Mouse (Mus musculus) embryonic fibroblast, embryonic 13.5 days (primary cell): ENCODE data around the gene Lig1.

Source experiments
- CTCF ChIP-seq: IDR thresholded peaks from 2 replicates; pipeline ENCODE4 v1.5.1; 2011; ENCODE audit warnings: mild to moderate bottlenecking, control low read depth, low read length, moderate library complexity, borderline replicate concordance; ENCODE audit not compliant: insufficient read depth
- POLR2A ChIP-seq: IDR thresholded peaks from 2 replicates; pipeline ENCODE4 v1.6.1; 2011; ENCODE audit warnings: low read depth, mild to moderate bottlenecking, control low read depth, low read length, moderate library complexity

DNA sequence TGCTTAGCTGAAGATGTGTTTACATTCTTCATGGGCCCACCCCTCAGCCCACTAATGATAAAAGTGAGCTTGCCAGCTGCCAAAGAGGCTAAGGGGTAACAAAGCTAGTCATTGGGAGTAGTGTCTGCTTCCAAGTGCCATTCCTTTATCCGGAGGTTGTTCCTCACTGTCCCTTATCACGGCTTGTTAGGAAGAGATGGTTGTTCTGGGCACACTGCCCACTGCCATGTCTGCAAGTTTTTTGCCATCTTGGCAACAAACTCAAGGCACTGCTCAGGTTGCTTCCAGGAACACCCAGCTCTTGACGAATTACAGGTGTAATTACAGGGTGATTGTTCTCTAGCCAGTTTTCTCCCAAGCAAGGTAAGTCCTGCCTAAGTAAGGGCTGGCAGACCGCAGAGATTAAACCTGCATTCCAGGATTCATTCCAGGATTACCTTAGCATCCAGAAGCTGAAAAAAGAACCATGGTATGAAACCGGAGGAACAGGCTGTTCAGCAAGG, 37.1 kb downstream of the Lig1 start:
- TF ChIP-seq CTCF (no peak), POLR2A (no peak)
